Mouse (Mus musculus) spleen, adult 2 months (tissue): ENCODE results near the gene Tsfm. TPM values are rescaled to one million over a fixed set of nuclear protein-coding genes. Genes with fewer than 3 reads are reported as not detected.

ENCODE experiments used
- DNase-seq, 2 experiments: peaks; one replicate each; pipeline versions ENCODE4 v3.0.0 to v3.0.0-alpha.2; 2012 to 2021; ENCODE audit warnings: low spot score in 2 of 2, low read depth in 1 of 2
- H3K27ac ChIP-seq: fragments of 200-500 bp; 2 replicates; pipeline ENCODE4 v1.5.1; 2012; ENCODE audit warnings: low read length, inconsistent platforms; ENCODE audit not compliant: insufficient read depth
- H3K27me3 ChIP-seq: fragments of 200-500 bp; 2 replicates; pipeline ENCODE4 v1.6.1; 2012; ENCODE audit warnings: mild to moderate bottlenecking, moderate library complexity, low read length, inconsistent platforms; ENCODE audit not compliant: control insufficient read depth, insufficient read depth
- H3K36me3 ChIP-seq: fragments of 200-500 bp; 2 replicates; pipeline ENCODE4 v1.6.1; 2012; ENCODE audit warnings: mild to moderate bottlenecking, low read length, inconsistent platforms; ENCODE audit not compliant: control insufficient read depth, insufficient read depth
- H3K4me1 ChIP-seq: fragments of 200-500 bp; 2 replicates; pipeline ENCODE4 v1.6.1; 2011; ENCODE audit warnings: inconsistent platforms; ENCODE audit not compliant: control insufficient read depth, insufficient read depth, insufficient read length
- H3K4me3 ChIP-seq: fragments of 200-500 bp; 2 replicates; pipeline ENCODE4 v1.5.1; 2011; ENCODE audit warnings: mild to moderate bottlenecking, inconsistent platforms; ENCODE audit not compliant: insufficient read depth, insufficient read length; ENCODE audit errors: extremely low read depth
- CTCF ChIP-seq: fragments of 200-500 bp; IDR thresholded peaks from 2 replicates; pipeline ENCODE4 v1.5.1; 2011; ENCODE audit warnings: mild to moderate bottlenecking, inconsistent platforms; ENCODE audit not compliant: insufficient read depth, insufficient read length, insufficient replicate concordance; ENCODE audit errors: extremely low read depth
- POLR2A ChIP-seq: fragments of 200-500 bp; IDR thresholded peaks from 2 replicates; pipeline ENCODE4 v1.6.1; 2011; ENCODE audit warnings: low read depth, low read length, inconsistent platforms
- WGBS: fragments of 180-500 bp; shearing (Covaris S2); methylation state at CpG from one replicate; pipeline ENCODE4 v1.1.7; 2018; 5-methylcytosine and 5-hydroxymethylcytosine counted together
- polyA plus RNA-seq: library from polyadenylated mRNA; depleted of rRNA; stranded (reverse); fragments of >200 nt; gene quantifications from 2 replicates; pipeline ENCODE4 v1.2.3, GENCODE M21; 2012

Gene Tsfm
- polyA plus RNA-seq, 1 experiment: 17.1 TPM

- H3K36me3 ChIP-seq: peaks cover 3% of the 10 kb centered on the region
- TF ChIP-seq CTCF (no peak), POLR2A (no peak)
- H3K27me3 ChIP-seq: peaks cover 7% of the 10 kb centered on the region; the same call in 1 of the 2 replicates
- H3K27ac ChIP-seq: no peak overlapping the region
- H3K4me3 ChIP-seq: peak overlapping the region; percentile 75
- H3K4me1 ChIP-seq: peaks cover 5% of the 10 kb centered on the region
- 18% methylated on average over 5 of the region's 5 CpGs for WGBS
- DNase-seq: no peak
Measured at GRCm38 (mm10) chr10:127042468-127043115, 12.0 kb upstream of the Tsfm start.

DNA sequence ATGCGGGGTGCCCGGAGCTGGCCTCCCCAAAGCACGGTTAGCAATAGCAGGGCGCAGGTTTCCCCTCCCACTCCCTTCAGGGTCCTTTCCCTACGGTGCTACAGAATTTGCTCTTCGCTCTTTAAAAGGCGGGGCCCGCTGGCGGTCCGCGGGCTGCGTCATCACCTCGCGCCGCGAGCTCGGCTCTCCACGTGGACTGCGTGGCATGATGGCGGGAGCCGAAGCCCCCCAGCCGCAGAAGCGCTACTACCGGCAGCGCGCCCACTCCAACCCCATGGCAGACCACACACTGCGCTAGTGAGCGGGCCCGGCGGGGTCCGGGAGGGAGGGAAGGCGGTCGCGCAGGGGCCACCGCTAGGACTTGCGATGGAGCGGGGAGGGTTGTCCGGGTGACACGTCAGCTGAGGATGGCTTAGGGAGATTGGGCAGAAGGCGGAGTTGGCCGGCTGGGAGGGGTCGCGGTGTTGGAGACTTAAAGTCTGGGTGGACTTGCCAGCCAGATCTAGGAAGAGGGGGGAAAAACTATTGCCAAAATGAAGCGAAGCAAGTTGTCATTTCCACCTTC, 11.2 kb upstream of the Tsfm start:
- Histone ChIP-seq H3K27me3 (peaks cover 9% of the 10 kb centered on the region; the same call in 1 of the 2 replicates), H3K4me1 (peaks cover 5% of the 10 kb centered on the region), H3K4me3 (peak overlapping the region; percentile 75), H3K36me3 (peaks cover 3% of the 10 kb centered on the region), H3K27ac (no peak overlapping the region)
- under 1% methylated on average over 44 of the region's 44 CpGs for WGBS
- no peak for TF ChIP-seq CTCF
- no peak for TF ChIP-seq POLR2A
- peak; percentile 55 to 77 for DNase-seq

- H3K27me3 ChIP-seq: peaks cover 9% of the 10 kb centered on the region; the same call in 1 of the 2 replicates
- peaks cover 3% of the 10 kb centered on the region for H3K36me3 ChIP-seq
- under 1% methylated on average over 28 of the region's 28 CpGs for WGBS
- H3K27ac ChIP-seq: no peak within 1 kb of the TSS
- DNase-seq: no peak
- peaks cover 5% of the 10 kb centered on the region for H3K4me1 ChIP-seq
- peak within 1 kb of the TSS; percentile 75 for H3K4me3 ChIP-seq
- no peak for TF ChIP-seq CTCF
- no peak for TF ChIP-seq POLR2A
Measured at GRCm38 (mm10) chr10:127041274-127041766, 10.7 kb upstream of the Tsfm start, which contains the start of the genes Mettl1 and Eef1akmt3. Gene Mettl1 (plus strand): TSS chr10:127041414. Gene Eef1akmt3 (minus strand): TSS chr10:127041513.

DNA sequence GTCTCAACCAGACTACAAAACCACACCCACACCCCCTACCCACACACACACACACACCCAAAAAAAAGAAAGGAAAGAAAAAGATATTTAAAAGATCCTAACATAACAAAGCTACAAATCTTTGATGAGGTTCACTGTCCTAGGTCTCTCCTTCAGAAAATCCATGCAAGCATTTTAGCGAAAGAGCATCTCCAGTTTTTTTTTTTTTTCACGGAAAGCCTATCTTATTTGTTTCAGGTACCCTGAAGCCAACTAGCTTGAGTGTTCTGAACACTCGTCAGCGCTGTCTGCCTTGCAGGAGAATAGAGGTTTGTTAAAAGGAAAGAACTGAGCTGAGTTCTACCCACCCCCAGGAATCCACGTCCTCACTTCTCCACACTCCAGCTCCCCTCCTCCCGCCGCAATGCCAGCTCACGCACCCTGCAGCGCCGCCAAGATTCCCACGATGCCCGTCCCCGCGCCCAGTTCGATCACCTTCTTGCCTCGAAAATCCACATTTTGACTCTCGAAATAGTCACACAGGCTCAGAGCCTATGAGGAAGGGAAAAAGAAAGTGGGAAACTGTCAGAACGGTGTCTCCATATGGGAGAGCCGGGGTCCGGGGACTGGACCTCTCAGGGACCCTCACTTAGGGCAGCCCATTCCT, 10.1 kb upstream of the Tsfm start:
- no peak overlapping the region for H3K27ac ChIP-seq
- peaks cover 9% of the 10 kb centered on the region; the same call in 1 of the 2 replicates for H3K27me3 ChIP-seq
- DNase-seq: no peak
- H3K36me3 ChIP-seq: peaks cover 3% of the 10 kb centered on the region
- TF ChIP-seq POLR2A (no peak), CTCF (no peak)
- peaks cover 5% of the 10 kb centered on the region for H3K4me1 ChIP-seq
- 3% methylated on average over 20 of the region's 20 CpGs for WGBS
- peak overlapping the region; percentile 75 for H3K4me3 ChIP-seq

DNA sequence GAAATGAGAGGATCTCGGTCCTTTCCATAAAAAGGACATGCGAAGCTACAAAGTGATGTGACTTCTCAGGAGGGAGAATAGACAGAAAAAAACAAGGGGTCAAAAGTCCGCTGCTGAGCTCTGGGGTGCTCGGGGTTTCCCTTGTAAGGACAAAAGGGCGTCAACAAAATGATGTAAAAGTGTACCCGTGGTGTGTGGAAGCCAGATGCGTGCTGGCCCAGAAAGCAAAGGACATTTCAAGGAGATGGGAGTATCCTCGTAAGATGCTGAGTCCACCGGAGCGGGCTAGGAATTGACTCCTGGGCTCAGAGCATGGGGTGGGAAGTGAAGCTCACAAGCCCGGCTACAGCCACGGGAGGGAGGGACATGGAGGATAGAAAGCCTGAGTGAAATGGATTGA, 7.0 kb upstream of the Tsfm start:
- H3K4me1 ChIP-seq: peaks cover 5% of the 10 kb centered on the region
- 79% methylated on average over 12 of the region's 12 CpGs for WGBS
- no peak for DNase-seq
- no peaks in the 10 kb centered on the region for H3K36me3 ChIP-seq
- H3K27ac ChIP-seq: no peak overlapping the region
- TF ChIP-seq POLR2A (no peak), CTCF (no peak)
- no peak overlapping the region for H3K4me3 ChIP-seq
- H3K27me3 ChIP-seq: peaks cover 9% of the 10 kb centered on the region

- H3K36me3 ChIP-seq: no peaks in the 10 kb centered on the region
- peaks cover 5% of the 10 kb centered on the region; the same call in 1 of the 2 replicates for H3K4me1 ChIP-seq
- H3K27me3 ChIP-seq: peaks cover 8% of the 10 kb centered on the region
- no peak for DNase-seq
- no peak overlapping the region for H3K4me3 ChIP-seq
- no peak overlapping the region for H3K27ac ChIP-seq
- 87% methylated on average over 12 of the region's 12 CpGs for WGBS
- TF ChIP-seq POLR2A (no peak), CTCF (no peak)
Measured at GRCm38 (mm10) chr10:127036273-127036672, 5.6 kb upstream of the Tsfm start.
